Mouse (Mus musculus): ENCODE results near the gene Ffar1. TPM values are rescaled to one million over a fixed set of nuclear protein-coding genes. Genes with fewer than 3 reads are reported as not detected.

The Ffar1 gene
- polyA plus RNA-seq, 1 experiment from 2014 or later, result not detected

Other genes with a start within 250 kb of the Ffar1 start
- 0.06 TPM in 1 of 2 replicates, not detected in the other for gene Upk1a, start 248.7 kb downstream of the Ffar1 start, polyA plus RNA-seq (2015; fragmentation: Nextera tagmentation; extraction: Ambion mirVana)
- 514 and 565 TPM in 2 replicates for gene Cox6b1, start 235.4 kb downstream of the Ffar1 start, polyA plus RNA-seq (2015; fragmentation: Nextera tagmentation; extraction: Ambion mirVana)
- not detected in 2 replicates for gene Etv2, start 225.7 kb downstream of the Ffar1 start, polyA plus RNA-seq (2015; fragmentation: Nextera tagmentation; extraction: Ambion mirVana)
- 49.4 and 54.0 TPM in 2 replicates for gene Rbm42, start 211.2 kb downstream of the Ffar1 start, polyA plus RNA-seq (2015; fragmentation: Nextera tagmentation; extraction: Ambion mirVana)
- gene Haus5, start 196.6 kb downstream of the Ffar1 start, polyA plus RNA-seq (2015; fragmentation: Nextera tagmentation; extraction: Ambion mirVana), result 31.5 and 36.9 TPM in 2 replicates
- gene Pmis2, start 190.0 kb downstream of the Ffar1 start, polyA plus RNA-seq (2015; fragmentation: Nextera tagmentation; extraction: Ambion mirVana), result not detected in 2 replicates
- gene 2200002J24Rik, start 162.6 kb downstream of the Ffar1 start, polyA plus RNA-seq (2015; fragmentation: Nextera tagmentation; extraction: Ambion mirVana), result 0.48 and 0.99 TPM in 2 replicates
- gene Atp4a, start 149.4 kb downstream of the Ffar1 start, polyA plus RNA-seq (2015; fragmentation: Nextera tagmentation; extraction: Ambion mirVana), result 1.7 and 2.9 TPM in 2 replicates
- gene Tmem147, start 132.0 kb downstream of the Ffar1 start, polyA plus RNA-seq (2015; fragmentation: Nextera tagmentation; extraction: Ambion mirVana), result 97.4 and 105 TPM in 2 replicates
- not detected in 2 replicates for gene Gapdhs, start 117.9 kb downstream of the Ffar1 start, polyA plus RNA-seq (2015; fragmentation: Nextera tagmentation; extraction: Ambion mirVana)
- 0.12 and 0.61 TPM in 2 replicates for gene Sbsn, start 110.1 kb downstream of the Ffar1 start, polyA plus RNA-seq (2015; fragmentation: Nextera tagmentation; extraction: Ambion mirVana)
- gene Dmkn, start 97.8 kb downstream of the Ffar1 start, polyA plus RNA-seq (2015; fragmentation: Nextera tagmentation; extraction: Ambion mirVana), result 0.32 and 0.99 TPM in 2 replicates
- 0.21 and 2.5 TPM in 2 replicates for gene Krtdap, start 73.7 kb downstream of the Ffar1 start, polyA plus RNA-seq (2015; fragmentation: Nextera tagmentation; extraction: Ambion mirVana)
- gene Ffar2, start 37.8 kb downstream of the Ffar1 start, polyA plus RNA-seq (2015; fragmentation: Nextera tagmentation; extraction: Ambion mirVana), result 0.94 and 1.2 TPM in 2 replicates
- gene Ffar3, start 5.4 kb downstream of the Ffar1 start, polyA plus RNA-seq (2015; fragmentation: Nextera tagmentation; extraction: Ambion mirVana), result not detected in 2 replicates
- gene Cd22, start 18.8 kb upstream of the Ffar1 start, polyA plus RNA-seq (2015; fragmentation: Nextera tagmentation; extraction: Ambion mirVana), result 0.81 and 0.86 TPM in 2 replicates
- gene Mag, start 53.3 kb upstream of the Ffar1 start, polyA plus RNA-seq (2015; fragmentation: Nextera tagmentation; extraction: Ambion mirVana), result 0.32 and 0.39 TPM in 2 replicates
- gene Hamp2, start 63.1 kb upstream of the Ffar1 start, polyA plus RNA-seq (2015; fragmentation: Nextera tagmentation; extraction: Ambion mirVana), result not detected in 2 replicates
- 22.2 and 25.5 TPM in 2 replicates for gene Hamp, start 82.5 kb upstream of the Ffar1 start, polyA plus RNA-seq (2015; fragmentation: Nextera tagmentation; extraction: Ambion mirVana)
- gene Usf2, start 95.2 kb upstream of the Ffar1 start, polyA plus RNA-seq (2015; fragmentation: Nextera tagmentation; extraction: Ambion mirVana), result 12.4 TPM in 2 replicates
- gene Lsr, start 111.9 kb upstream of the Ffar1 start, polyA plus RNA-seq (2015; fragmentation: Nextera tagmentation; extraction: Ambion mirVana), result 28.1 and 31.2 TPM in 2 replicates
- 2.4 and 3.4 TPM in 2 replicates for gene Fam187b, start 112.2 kb upstream of the Ffar1 start, polyA plus RNA-seq (2015; fragmentation: Nextera tagmentation; extraction: Ambion mirVana)
- gene Fxyd5, start 180.9 kb upstream of the Ffar1 start, polyA plus RNA-seq (2015; fragmentation: Nextera tagmentation; extraction: Ambion mirVana), result 19.8 and 22.4 TPM in 2 replicates
- gene Fxyd7, start 189.9 kb upstream of the Ffar1 start, polyA plus RNA-seq (2015; fragmentation: Nextera tagmentation; extraction: Ambion mirVana), result 0.17 and 0.26 TPM in 2 replicates
- gene Fxyd1, start 195.6 kb upstream of the Ffar1 start, polyA plus RNA-seq (2015; fragmentation: Nextera tagmentation; extraction: Ambion mirVana), result 88.6 and 99.1 TPM in 2 replicates
- gene Lgi4, start 197.8 kb upstream of the Ffar1 start, polyA plus RNA-seq (2015; fragmentation: Nextera tagmentation; extraction: Ambion mirVana), result 0.03 TPM in 1 of 2 replicates, not detected in the other
- gene Fxyd3, start 215.1 kb upstream of the Ffar1 start, polyA plus RNA-seq (2015; fragmentation: Nextera tagmentation; extraction: Ambion mirVana), result 0.35 and 0.92 TPM in 2 replicates